Mouse (Mus musculus): ENCODE data around the gene Exoc6b. TPM values are rescaled to one million over a fixed set of nuclear protein-coding genes. Genes with fewer than 3 reads are reported as not detected.

The Exoc6b gene
- polyA plus RNA-seq, 1 experiment from 2014 or later = 63.9 TPM

GRCm38 (mm10) chr6:85017011-85017410 is 52.3 kb downstream of the Exoc6b start:
- Histone ChIP-seq H3K27me3 (ENCODE audit: control insufficient read depth, insufficient read depth, low read length) (no peaks in the 10 kb centered on the region), H3K9me3 (ENCODE audit: control insufficient read depth, low read length) (no peaks in the 10 kb centered on the region), H3K36me3 (ENCODE audit: control insufficient read depth, insufficient read depth, low read length) (no peaks in the 10 kb centered on the region), H3K9ac (replicated peaks; ENCODE audit: low read depth, low read length) (no peak overlapping the region), H3K4me2 (ENCODE audit: low read depth, low read length) (no peak overlapping the region), H3K27ac (ENCODE audit: low read depth, low read length) (no peak overlapping the region), H3K4me3 (ENCODE audit: low read depth, low read length) (no peak overlapping the region), H3K4me1 (ENCODE audit: control insufficient read depth, insufficient read depth, low read length) (no peaks in the 10 kb centered on the region)
- whole genome bisulfite sequencing = 54% methylated on average over 2 of the region's 2 CpGs
- ATAC-seq (ENCODE audit: low read depth) = no peak

GRCm38 (mm10) chr6:85013906-85014305 is 55.4 kb downstream of the Exoc6b start:
- WGBS = 90% methylated on average over 2 of the region's 2 CpGs

GRCm38 (mm10) chr6:85010397-85010796 is 58.9 kb downstream of the Exoc6b start:
- no peak overlapping the region for H3K27ac ChIP-seq (ENCODE audit: low read depth, low read length)
- no peaks in the 10 kb centered on the region for H3K9me3 ChIP-seq (ENCODE audit: control insufficient read depth, low read length)
- ATAC-seq (ENCODE audit: low read depth) = no peak
- no peak overlapping the region for H3K4me2 ChIP-seq (ENCODE audit: low read depth, low read length)
- no peaks in the 10 kb centered on the region for H3K27me3 ChIP-seq (ENCODE audit: control insufficient read depth, insufficient read depth, low read length)
- H3K36me3 ChIP-seq (ENCODE audit: control insufficient read depth, insufficient read depth, low read length) = no peaks in the 10 kb centered on the region
- no peak overlapping the region for H3K4me3 ChIP-seq (ENCODE audit: low read depth, low read length)
- no peak overlapping the region for H3K9ac ChIP-seq (replicated peaks; ENCODE audit: low read depth, low read length)
- 95% methylated on average over 2 of the region's 2 CpGs for WGBS
- H3K4me1 ChIP-seq (ENCODE audit: control insufficient read depth, insufficient read depth, low read length) = no peaks in the 10 kb centered on the region

More at GRCm38 (mm10) chr6:85013906-85014305, 55.4 kb downstream of the Exoc6b start:
- no peak overlapping the region for H3K9ac ChIP-seq (replicated peaks; ENCODE audit: low read depth, low read length)
- no peak overlapping the region for H3K27ac ChIP-seq (ENCODE audit: low read depth, low read length)
- ATAC-seq (ENCODE audit: low read depth) = no peak
- H3K27me3 ChIP-seq (ENCODE audit: control insufficient read depth, insufficient read depth, low read length) = no peaks in the 10 kb centered on the region
- no peaks in the 10 kb centered on the region for H3K9me3 ChIP-seq (ENCODE audit: control insufficient read depth, low read length)
- H3K4me1 ChIP-seq (ENCODE audit: control insufficient read depth, insufficient read depth, low read length) = no peaks in the 10 kb centered on the region
- H3K36me3 ChIP-seq (ENCODE audit: control insufficient read depth, insufficient read depth, low read length) = no peaks in the 10 kb centered on the region
- no peak overlapping the region for H3K4me3 ChIP-seq (ENCODE audit: low read depth, low read length)
- H3K4me2 ChIP-seq (ENCODE audit: low read depth, low read length) = no peak overlapping the region

- no peaks in the 10 kb centered on the region for H3K36me3 ChIP-seq (ENCODE audit: control insufficient read depth, insufficient read depth, low read length)
- no peak overlapping the region for H3K9ac ChIP-seq (replicated peaks; ENCODE audit: low read depth, low read length)
- H3K4me3 ChIP-seq (ENCODE audit: low read depth, low read length) = no peak overlapping the region
- H3K4me1 ChIP-seq (ENCODE audit: control insufficient read depth, insufficient read depth, low read length) = no peaks in the 10 kb centered on the region
- H3K4me2 ChIP-seq (ENCODE audit: low read depth, low read length) = no peak overlapping the region
- ATAC-seq (ENCODE audit: low read depth) = no peak
- H3K27me3 ChIP-seq (ENCODE audit: control insufficient read depth, insufficient read depth, low read length) = no peaks in the 10 kb centered on the region
- no peak overlapping the region for H3K27ac ChIP-seq (ENCODE audit: low read depth, low read length)
- no peaks in the 10 kb centered on the region for H3K9me3 ChIP-seq (ENCODE audit: control insufficient read depth, low read length)
Measured at GRCm38 (mm10) chr6:84995418-84995817, 73.9 kb downstream of the Exoc6b start.

GRCm38 (mm10) chr6:84976563-84976971 is 92.7 kb downstream of the Exoc6b start:
- H3K27ac ChIP-seq (ENCODE audit: low read depth, low read length) = no peak overlapping the region
- 29% methylated on average over 3 of the region's 3 CpGs for WGBS
- H3K4me3 ChIP-seq (ENCODE audit: low read depth, low read length) = no peak overlapping the region
- no peaks in the 10 kb centered on the region for H3K9me3 ChIP-seq (ENCODE audit: control insufficient read depth, low read length)
- no peaks in the 10 kb centered on the region for H3K4me1 ChIP-seq (ENCODE audit: control insufficient read depth, insufficient read depth, low read length)
- no peak overlapping the region for H3K9ac ChIP-seq (replicated peaks; ENCODE audit: low read depth, low read length)
- no peak overlapping the region for H3K4me2 ChIP-seq (ENCODE audit: low read depth, low read length)
- ATAC-seq (ENCODE audit: low read depth) = no peak
- no peaks in the 10 kb centered on the region for H3K27me3 ChIP-seq (ENCODE audit: control insufficient read depth, insufficient read depth, low read length)
- H3K36me3 ChIP-seq (ENCODE audit: control insufficient read depth, insufficient read depth, low read length) = no peaks in the 10 kb centered on the region

GRCm38 (mm10) chr6:84968531-84968930 is 100.8 kb downstream of the Exoc6b start:
- no peaks in the 10 kb centered on the region for H3K9me3 ChIP-seq (ENCODE audit: control insufficient read depth, low read length)
- H3K27me3 ChIP-seq (ENCODE audit: control insufficient read depth, insufficient read depth, low read length) = no peaks in the 10 kb centered on the region
- H3K4me2 ChIP-seq (ENCODE audit: low read depth, low read length) = no peak overlapping the region
- no peaks in the 10 kb centered on the region for H3K4me1 ChIP-seq (ENCODE audit: control insufficient read depth, insufficient read depth, low read length)
- no peak overlapping the region for H3K4me3 ChIP-seq (ENCODE audit: low read depth, low read length)
- no peak overlapping the region for H3K9ac ChIP-seq (replicated peaks; ENCODE audit: low read depth, low read length)
- no peaks in the 10 kb centered on the region for H3K36me3 ChIP-seq (ENCODE audit: control insufficient read depth, insufficient read depth, low read length)
- H3K27ac ChIP-seq (ENCODE audit: low read depth, low read length) = no peak overlapping the region
- ATAC-seq (ENCODE audit: low read depth) = no peak
- WGBS = 81% methylated on average over 1 of the region's 1 CpGs

- no peak overlapping the region for H3K27ac ChIP-seq (ENCODE audit: low read depth, low read length)
- no peak overlapping the region for H3K4me3 ChIP-seq (ENCODE audit: low read depth, low read length)
- ATAC-seq (ENCODE audit: low read depth) = no peak
- H3K9ac ChIP-seq (replicated peaks; ENCODE audit: low read depth, low read length) = no peak overlapping the region
- no peaks in the 10 kb centered on the region for H3K27me3 ChIP-seq (ENCODE audit: control insufficient read depth, insufficient read depth, low read length)
- H3K9me3 ChIP-seq (ENCODE audit: control insufficient read depth, low read length) = no peaks in the 10 kb centered on the region
- no peaks in the 10 kb centered on the region for H3K36me3 ChIP-seq (ENCODE audit: control insufficient read depth, insufficient read depth, low read length)
- no peaks in the 10 kb centered on the region for H3K4me1 ChIP-seq (ENCODE audit: control insufficient read depth, insufficient read depth, low read length)
- H3K4me2 ChIP-seq (ENCODE audit: low read depth, low read length) = no peak overlapping the region
- 83% methylated on average over 5 of the region's 5 CpGs for WGBS
Measured at GRCm38 (mm10) chr6:84964729-84965415, 104.4 kb downstream of the Exoc6b start.

- Histone ChIP-seq H3K36me3 (ENCODE audit: control insufficient read depth, insufficient read depth, low read length) (no peaks in the 10 kb centered on the region), H3K27ac (ENCODE audit: low read depth, low read length) (no peak overlapping the region), H3K4me1 (ENCODE audit: control insufficient read depth, insufficient read depth, low read length) (no peaks in the 10 kb centered on the region), H3K4me2 (ENCODE audit: low read depth, low read length) (no peak overlapping the region), H3K27me3 (ENCODE audit: control insufficient read depth, insufficient read depth, low read length) (no peaks in the 10 kb centered on the region), H3K4me3 (ENCODE audit: low read depth, low read length) (no peak overlapping the region), H3K9ac (replicated peaks; ENCODE audit: low read depth, low read length) (no peak overlapping the region), H3K9me3 (ENCODE audit: control insufficient read depth, low read length) (no peaks in the 10 kb centered on the region)
- no peak for ATAC-seq (ENCODE audit: low read depth)
- 70% methylated on average over 1 of the region's 1 CpGs for WGBS
Measured at GRCm38 (mm10) chr6:84963044-84963443, 106.3 kb downstream of the Exoc6b start.

GRCm38 (mm10) chr6:84961763-84962162 is 107.5 kb downstream of the Exoc6b start:
- Histone ChIP-seq H3K4me2 (ENCODE audit: low read depth, low read length) (no peak overlapping the region), H3K9me3 (ENCODE audit: control insufficient read depth, low read length) (no peaks in the 10 kb centered on the region), H3K27ac (ENCODE audit: low read depth, low read length) (no peak overlapping the region), H3K9ac (replicated peaks; ENCODE audit: low read depth, low read length) (no peak overlapping the region), H3K4me3 (ENCODE audit: low read depth, low read length) (no peak overlapping the region), H3K4me1 (ENCODE audit: control insufficient read depth, insufficient read depth, low read length) (no peaks in the 10 kb centered on the region), H3K36me3 (ENCODE audit: control insufficient read depth, insufficient read depth, low read length) (no peaks in the 10 kb centered on the region), H3K27me3 (ENCODE audit: control insufficient read depth, insufficient read depth, low read length) (no peaks in the 10 kb centered on the region)
- no peak for ATAC-seq (ENCODE audit: low read depth)
- 91% methylated on average over 3 of the region's 3 CpGs for WGBS

All from neural tube, embryonic 14.5 days (tissue).